Mouse (Mus musculus): ENCODE data around the gene Ak8.

Gene Ak8

DNA sequence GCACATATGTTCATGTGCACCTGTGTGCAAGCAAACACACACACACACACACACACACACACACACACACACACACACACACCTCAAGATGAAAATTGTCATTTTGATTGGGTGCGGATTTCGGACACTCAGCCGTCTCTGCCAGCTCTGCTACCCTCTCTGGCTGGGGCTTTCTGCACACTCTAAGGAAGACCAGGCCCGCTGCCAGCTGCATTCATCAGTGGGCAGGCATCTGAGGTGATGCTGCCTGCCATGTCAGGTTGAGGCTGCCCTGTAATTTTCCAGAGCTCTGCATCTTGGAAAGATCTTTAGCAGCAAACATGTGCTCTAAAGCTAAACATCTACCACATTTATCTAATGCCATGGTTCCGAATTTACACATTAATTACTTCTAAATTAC, 37.1 kb downstream of the Ak8 start:
- DNase-seq (ENCODE audit: low spot score), result no peak

GRCm38 (mm10) chr2:28740159-28740558, 40.2 kb downstream of the Ak8 start:
- DNase-seq (ENCODE audit: low spot score), result no peak

DNA sequence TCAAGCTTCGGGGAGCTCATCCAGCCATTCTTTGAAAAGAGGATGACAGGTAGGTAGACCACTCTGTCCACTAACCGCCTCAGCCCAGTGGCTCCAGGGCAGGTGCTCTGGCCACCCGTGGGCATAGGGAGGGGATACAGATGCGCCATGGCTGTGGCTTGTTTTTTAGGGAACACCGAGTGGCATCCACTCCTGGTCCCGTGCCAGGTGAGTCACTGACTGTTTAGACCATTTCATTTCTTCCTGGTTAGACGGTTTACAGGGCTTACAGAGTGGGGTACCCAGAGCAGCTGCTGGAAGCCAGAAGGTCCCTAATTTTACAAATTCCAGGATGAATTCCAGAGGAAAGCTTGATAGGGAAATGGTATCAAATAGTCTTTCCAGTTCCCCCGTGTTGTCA, 42.7 kb downstream of the Ak8 start:
- DNase-seq (ENCODE audit: low spot score), result no peak

DNA sequence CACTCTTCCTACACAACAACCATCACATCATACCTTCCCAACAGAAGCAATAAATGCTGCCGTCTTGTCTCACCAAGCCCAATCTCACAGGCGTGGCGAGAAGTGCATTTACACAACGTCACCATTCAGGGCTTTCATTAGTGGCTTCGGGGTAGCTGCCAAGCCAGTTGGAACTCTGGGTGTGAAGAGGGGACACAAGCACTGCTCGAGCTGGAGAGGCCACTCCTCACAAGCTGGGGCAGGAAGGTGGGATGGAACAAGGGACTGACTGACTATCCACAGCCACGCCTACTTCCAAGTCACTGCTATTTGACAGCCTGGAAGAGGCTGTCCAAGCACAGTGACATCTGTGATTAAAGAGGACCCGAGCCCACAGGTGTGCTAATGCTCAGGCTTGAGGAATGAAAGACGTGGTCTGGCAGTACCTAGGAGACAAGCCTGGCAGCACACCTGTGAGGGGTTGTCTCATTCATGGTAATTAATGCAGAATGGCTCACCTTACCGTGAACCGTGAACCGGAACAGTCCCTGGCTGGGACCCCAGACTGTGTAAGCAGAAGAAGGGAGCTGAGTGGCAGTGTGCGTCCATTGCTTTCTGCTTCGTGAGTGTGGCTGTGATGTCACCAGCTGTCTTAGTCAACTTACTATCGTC, 46.8 kb downstream of the Ak8 start:
- no peak for DNase-seq (ENCODE audit: low spot score)

DNA sequence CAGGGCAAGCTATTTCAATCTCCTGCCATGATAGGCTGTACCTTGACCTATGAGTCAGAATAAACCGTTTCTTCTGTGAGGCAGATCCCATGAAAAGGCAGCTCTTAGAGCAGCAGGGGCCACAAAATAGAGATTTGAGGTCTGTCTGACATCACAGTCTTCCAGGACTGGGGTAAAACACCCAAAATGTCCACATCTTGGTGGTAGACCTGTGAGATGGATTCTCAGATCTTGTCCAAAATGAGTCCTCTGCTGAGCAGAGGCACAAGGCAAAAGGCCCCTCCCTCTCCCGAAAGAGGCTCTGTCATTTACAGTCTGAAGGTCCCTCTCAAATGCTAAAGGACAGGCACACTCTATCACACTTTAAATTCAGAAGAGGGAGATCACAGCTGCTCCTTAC, 47.7 kb downstream of the Ak8 start:
- no peak for DNase-seq (ENCODE audit: low spot score)

DNA sequence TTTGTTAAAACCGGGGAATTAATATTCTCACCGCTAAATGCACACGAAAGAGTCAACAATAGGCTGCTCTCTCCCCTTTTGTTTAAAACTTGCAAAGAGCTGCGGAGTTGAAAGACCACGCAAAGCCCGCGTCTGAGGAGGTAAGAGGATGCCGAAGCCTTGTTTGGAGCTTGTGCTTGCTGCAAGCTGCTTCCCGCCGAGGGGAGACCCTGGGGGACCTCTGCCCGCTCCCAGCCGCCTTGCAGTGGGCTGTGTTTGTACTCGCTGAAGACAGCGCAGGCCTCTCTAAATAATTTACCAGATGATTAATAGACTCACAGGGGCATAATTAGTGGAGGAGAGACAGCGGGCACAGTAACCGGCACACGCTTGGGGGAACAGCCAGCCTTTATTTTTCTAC, 51.2 kb downstream of the Ak8 start:
- peak; percentile 60 for DNase-seq (ENCODE audit: low spot score)

DNA sequence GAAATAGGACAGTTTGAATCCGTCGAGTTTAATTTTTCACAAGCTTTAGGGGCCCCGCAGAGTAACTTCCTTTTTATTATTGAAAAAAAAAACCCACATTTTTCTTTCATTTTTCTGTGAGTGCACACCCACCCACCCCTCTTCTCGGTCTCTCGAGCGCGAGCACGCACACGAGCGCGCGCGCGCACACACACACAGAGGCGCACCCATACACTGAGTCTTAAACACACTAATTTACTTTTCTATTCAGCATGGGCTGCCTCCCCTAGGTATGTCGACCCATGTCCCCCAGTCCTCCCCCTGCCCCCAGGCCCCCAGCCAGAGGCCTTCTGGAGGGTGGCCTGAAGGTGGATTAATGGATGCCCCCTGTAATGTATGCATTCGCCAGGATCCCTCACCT, 51.7 kb downstream of the Ak8 start:
- peak; percentile 29 for DNase-seq (ENCODE audit: low spot score)

DNA sequence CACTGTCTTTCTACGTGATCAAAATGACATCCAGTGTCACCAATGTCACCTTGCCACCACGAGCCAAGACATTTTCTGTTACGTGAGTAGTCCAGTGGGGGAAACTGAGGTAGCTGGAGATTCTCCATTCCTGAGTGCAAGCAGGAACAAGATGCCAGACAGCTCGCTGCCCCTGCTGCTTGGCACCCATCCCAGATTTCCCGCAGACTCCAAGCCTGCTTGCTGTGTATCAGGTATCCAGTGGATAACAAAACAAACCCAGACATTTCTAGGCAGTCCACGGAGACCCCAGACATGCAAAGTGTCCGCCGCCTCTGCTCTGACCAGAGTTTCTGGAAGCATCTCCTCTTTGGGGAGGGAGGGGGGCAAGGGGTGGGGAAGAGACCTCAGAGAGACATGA, 52.4 kb downstream of the Ak8 start:
- DNase-seq (ENCODE audit: low spot score), result no peak

DNA sequence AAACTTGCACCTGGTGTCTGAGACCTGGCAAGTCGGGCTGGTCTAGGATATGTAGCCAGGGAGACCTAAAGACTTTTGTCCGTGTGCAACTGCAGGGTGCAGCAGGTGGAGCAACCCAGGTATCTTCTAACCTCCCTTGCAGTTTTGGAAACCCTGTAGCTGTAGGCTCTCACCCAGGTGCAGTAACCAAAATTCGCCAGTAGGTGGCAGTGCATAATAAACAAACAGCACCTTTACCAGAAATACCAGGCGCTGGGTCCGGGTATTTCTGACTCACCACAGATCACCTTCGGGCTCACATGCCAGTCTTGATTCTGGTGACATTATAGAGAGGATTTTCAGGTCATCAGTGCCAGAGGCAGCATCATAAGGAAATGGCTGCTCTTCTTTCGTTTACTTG, 55.5 kb downstream of the Ak8 start:
- peak; percentile 84 for DNase-seq (ENCODE audit: low spot score)

DNA sequence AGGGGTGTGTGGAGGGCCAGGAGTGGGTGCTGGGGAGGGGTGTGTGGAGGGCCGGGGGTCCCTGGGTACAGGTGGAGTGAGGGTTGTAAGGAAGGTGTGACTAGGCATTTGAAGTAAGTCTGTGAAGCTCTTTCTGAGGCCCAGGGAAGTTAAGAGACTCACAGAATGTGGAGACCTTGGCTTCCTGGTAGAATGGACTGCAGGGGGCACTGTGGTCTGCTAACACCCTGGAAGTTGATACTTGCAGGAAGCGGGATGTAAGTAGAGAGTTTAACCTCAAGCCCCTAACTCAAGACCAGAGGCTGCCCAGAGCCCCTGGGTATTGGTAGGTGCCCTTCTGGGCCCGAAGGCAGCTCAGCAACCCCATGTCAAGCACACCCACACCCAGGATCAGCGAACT, 56.2 kb downstream of the Ak8 start:
- DNase-seq (ENCODE audit: low spot score), result peak; percentile 86

DNA sequence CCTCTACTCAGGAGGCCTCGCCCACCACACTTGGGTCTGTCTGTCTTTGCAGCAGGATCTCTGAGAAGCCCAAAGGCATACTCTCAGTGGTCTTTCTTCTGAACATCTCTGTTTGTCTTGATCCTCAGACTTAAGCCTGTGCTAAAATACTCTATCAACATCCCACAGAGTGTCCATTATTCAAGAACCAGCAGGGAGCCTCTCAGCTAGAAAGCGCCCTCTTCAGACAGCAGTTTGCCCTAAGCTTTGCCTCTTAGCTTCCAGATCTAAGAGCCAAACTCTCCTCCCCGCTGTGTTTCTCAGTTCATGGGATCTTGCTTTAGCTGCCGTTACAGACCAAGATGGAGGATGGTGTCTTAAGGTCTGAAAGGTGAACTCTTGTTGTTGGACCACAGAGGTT, 59.5 kb downstream of the Ak8 start:
- DNase-seq (ENCODE audit: low spot score), result no peak

GRCm38 (mm10) chr2:28766590-28766989, 66.6 kb downstream of the Ak8 start:
- no peak for DNase-seq (ENCODE audit: low spot score)

- no peak for DNase-seq (ENCODE audit: low spot score)
Measured at GRCm38 (mm10) chr2:28767041-28767440, 67.1 kb downstream of the Ak8 start.

GRCm38 (mm10) chr2:28770697-28771096, 70.7 kb downstream of the Ak8 start:
- DNase-seq (ENCODE audit: low spot score), result no peak

GRCm38 (mm10) chr2:28774073-28774472, 74.1 kb downstream of the Ak8 start:
- DNase-seq (ENCODE audit: low spot score), result no peak

GRCm38 (mm10) chr2:28776728-28777127, 76.8 kb downstream of the Ak8 start:
- DNase-seq (ENCODE audit: low spot score), result no peak

DNA sequence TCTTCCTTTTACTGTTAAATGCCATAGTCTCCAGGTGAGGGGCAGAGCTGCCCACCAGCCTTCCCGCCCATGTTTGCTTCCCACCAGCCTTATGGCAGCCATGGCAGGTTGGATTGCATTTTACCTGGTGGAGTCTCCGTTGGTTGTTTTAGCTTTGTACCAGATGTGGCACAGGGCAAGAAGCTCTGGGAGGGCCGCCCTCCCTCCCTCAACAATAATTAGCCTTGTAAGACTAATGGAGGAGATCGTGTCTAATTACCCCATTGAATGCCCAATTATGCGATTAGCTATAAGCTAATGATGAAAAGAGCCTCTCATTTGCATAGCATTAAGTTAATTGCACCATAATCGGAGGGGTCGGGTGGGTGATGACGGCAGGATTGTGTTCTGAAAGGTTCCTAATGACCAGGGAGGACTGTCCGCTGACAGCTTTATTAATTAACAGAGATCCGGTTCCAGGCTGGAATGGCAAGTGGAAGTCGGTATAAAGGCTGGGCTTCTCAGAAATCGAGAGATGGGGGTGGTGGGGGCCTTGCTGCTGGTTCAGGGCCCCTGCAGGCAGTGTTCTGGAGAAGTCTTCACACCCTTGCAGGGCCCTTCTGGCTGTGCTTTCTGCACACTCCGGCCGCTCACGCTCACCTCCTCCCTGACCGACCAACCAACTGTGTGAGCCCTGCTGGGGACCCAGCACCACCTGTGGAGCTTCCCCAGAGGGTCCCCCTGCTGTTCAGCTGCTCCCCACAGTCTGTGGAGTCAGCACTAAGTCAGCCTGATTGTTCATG, 80.2 kb downstream of the Ak8 start:
- no peak for DNase-seq (ENCODE audit: low spot score)

DNA sequence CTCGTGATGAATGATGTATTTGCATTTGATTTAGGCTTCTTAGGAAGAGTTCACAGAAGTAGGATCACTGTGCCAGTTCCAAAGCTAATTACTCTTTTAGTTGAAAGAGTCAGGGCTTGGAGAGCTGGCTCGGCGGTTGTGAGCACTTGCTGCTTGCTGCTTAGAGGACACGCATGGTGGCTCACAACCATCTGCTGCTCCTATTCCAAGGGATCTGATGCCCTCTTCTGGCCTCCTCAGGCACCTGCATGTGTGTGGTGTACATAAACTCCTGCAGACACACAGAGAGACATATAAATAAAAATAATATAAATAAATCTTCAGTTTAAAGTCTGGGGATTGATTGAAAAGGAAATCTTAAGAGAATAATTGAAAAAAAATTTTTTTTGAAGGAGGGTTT, 81.3 kb downstream of the Ak8 start:
- DNase-seq (ENCODE audit: low spot score), result no peak

DNA sequence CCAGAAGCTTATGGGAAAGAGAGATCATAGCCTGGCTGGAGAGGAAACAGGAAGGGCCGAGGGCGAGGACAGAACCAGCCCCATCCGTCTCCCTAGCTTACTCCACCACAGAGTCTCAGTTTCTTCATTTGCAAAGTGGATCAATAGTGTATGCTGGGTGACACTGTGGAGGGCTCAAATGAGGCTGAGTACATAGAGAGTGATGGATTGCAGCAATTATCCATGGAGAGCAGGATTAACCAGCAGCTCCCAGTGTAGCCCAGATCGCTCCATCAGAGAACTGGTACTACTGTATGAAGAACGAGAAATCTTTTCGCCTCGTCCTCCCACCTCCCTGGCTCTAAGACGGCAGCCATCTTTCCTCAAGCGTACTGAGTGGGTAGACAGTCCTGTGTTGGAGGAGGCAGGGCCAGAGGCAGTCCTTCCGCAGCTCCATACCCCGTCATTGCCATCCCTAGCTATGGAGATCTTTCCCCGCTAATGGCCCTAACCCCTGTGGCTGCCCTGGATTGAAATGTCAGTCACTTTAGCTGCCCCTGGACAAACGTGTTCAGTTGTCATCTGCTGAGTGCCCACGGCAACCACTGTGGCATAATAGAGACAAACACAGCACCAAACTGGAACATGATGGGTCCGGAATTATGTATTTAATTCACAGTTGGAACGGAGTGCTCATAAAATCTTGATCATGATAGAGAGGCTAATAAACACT, 86.5 kb downstream of the Ak8 start:
- no peak for DNase-seq (ENCODE audit: low spot score)

- DNase-seq (ENCODE audit: low spot score), result peak; percentile 30
Measured at GRCm38 (mm10) chr2:28787067-28787619, 87.2 kb downstream of the Ak8 start.

DNA sequence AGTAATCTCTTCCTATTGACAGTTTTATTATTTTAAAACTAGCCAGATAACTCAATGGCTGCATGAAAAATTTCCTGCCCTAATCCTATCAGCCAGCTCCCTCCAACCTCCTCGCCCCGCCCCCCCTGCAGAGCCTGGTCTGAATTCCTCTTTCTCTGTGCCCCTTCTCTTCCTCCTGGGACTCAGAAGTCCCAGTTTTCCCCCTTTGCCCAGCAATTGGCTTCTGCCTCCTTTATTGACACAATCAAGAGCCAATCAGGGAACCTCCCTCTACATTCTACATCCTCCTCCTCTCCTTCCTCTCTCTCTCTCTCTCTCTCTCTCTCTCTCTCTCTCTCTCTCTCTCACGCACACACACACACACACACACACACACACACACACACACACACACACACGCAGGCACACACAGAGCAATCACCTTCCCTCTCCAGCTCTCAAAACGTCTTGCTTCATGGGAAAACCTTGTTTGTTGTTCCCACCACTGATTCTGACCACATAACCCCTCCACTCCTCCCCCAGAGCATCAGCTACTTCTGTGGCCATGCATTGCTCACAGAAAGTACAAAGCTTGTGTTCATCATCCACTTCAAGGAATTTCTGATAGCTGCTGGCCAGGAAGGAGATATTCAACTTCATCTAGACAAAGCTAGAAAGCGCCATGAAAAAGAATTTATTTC, 93.1 kb downstream of the Ak8 start:
- peak; percentile 88 for DNase-seq (ENCODE audit: low spot score)

GRCm38 (mm10) chr2:28794623-28795022, 94.7 kb downstream of the Ak8 start:
- no peak for DNase-seq (ENCODE audit: low spot score)

All from embryo, embryonic 10 days (tissue).